Mouse (Mus musculus): ENCODE data around the gene Dyrk4. TPM values are rescaled to one million over a fixed set of nuclear protein-coding genes. Genes with fewer than 3 reads are reported as not detected.

The Dyrk4 gene
- total RNA-seq, 4 experiments from 2014 or later, result not detected

DNA sequence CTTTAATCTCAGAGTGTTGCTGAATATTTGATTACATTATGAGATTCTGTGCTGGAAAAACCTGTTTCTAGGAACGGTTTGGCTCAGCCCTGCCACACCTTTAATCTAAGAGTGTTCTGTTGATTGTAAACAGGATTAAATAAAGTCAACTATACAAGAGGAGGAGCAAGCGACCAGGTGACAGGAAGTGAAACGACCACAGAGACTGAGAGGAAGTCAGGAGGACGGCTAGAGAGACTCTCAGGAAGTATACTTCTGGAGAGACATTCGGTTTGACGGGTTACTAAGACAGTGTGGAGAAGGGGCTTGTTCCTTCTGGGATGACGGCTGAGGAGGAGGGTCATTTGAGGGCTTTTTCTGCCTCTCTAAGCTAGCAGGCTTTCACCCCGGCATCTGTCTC is 85.0 kb downstream of the Dyrk4 start:
- no peak for DNase-seq (ENCODE audit: low spot score in 2 of 2)

Other genes starting within 250 kb of the Dyrk4 start
- gene Kcna6, start 181.2 kb downstream of the Dyrk4 start, total RNA-seq (2022), result under 1 TPM; 0.15 to 0.51 (median 0.31) TPM
- 100 to 1,000 TPM; 288 to 328 (median 320) TPM for gene Ndufa9, start 72.7 kb downstream of the Dyrk4 start, total RNA-seq (2022)
- gene Akap3, start 68.7 kb downstream of the Dyrk4 start, total RNA-seq (2022), result not detected
- gene Rad51ap1, start 17.7 kb upstream of the Dyrk4 start, total RNA-seq (2022), result under 1 TPM in 2 of 4 experiments, not detected in 2; 0.52 to 0.90 TPM
- 1 to 10 TPM; 6.6 to 8.6 (median 7.8) TPM for gene D6Wsu163e, start 18.1 kb upstream of the Dyrk4 start, total RNA-seq (2022)
- 1 to 10 TPM; 2.9 to 4.0 (median 3.2) TPM for gene Fgf6, start 93.7 kb upstream of the Dyrk4 start, total RNA-seq (2022)
- not detected for gene Fgf23, start 151.1 kb upstream of the Dyrk4 start, total RNA-seq (2022)
- gene Tigar, start 187.7 kb upstream of the Dyrk4 start, total RNA-seq (2022), result 100 to 1,000 TPM; 119 to 144 (median 138) TPM
- gene Ccnd2, start 230.4 kb upstream of the Dyrk4 start, total RNA-seq (2022), result 10 to 100 TPM in 2 of 4 experiments, 1 to 10 TPM in 2; 5.0 to 16.2 (median 9.6) TPM

All from gastrocnemius, adult 8-10 months (tissue).